Mouse (Mus musculus) kidney, embryonic 15.5 days (tissue): ENCODE results near the gene Fndc8. TPM values are rescaled to one million over a fixed set of nuclear protein-coding genes. Genes with fewer than 3 reads are reported as not detected.
A peak's percentile ranks its signal among the peaks of the same experiment; 100 is the strongest.

ENCODE experiments used
- ATAC-seq: fragments of 200-750 bp; cut with Nextera tagmentation; replicated peaks from 2 replicates; pipeline ENCODE4 v1.8.0; 2017; ENCODE audit warnings: moderate TSS enrichment; ENCODE audit not compliant: low FRiP score
- H3K27ac ChIP-seq: fragments of 300-500 bp; sonication (generic); 2 replicates; pipeline ENCODE4 v1.5.1; 2015; ENCODE audit warnings: mild to moderate bottlenecking, inconsistent platforms
- H3K27me3 ChIP-seq: fragments of 300-500 bp; sonication (generic); 2 replicates; pipeline ENCODE4 v1.6.1; 2015; ENCODE audit warnings: inconsistent platforms
- H3K36me3 ChIP-seq: fragments of 300-500 bp; sonication (generic); 2 replicates; pipeline ENCODE4 v1.6.1; 2015; ENCODE audit warnings: inconsistent platforms
- H3K4me1 ChIP-seq: fragments of 300-500 bp; sonication (generic); 2 replicates; pipeline ENCODE4 v1.6.1; 2015; ENCODE audit warnings: inconsistent platforms
- H3K4me2 ChIP-seq: fragments of 300-500 bp; sonication (generic); 2 replicates; pipeline ENCODE4 v1.6.1; 2015; ENCODE audit warnings: moderate library complexity, mild to moderate bottlenecking, inconsistent platforms
- H3K4me3 ChIP-seq: fragments of 300-500 bp; sonication (generic); replicated peaks from 2 replicates; pipeline ENCODE4 v1.5.1; 2015; ENCODE audit warnings: mild to moderate bottlenecking, inconsistent platforms
- H3K9ac ChIP-seq: fragments of 300-500 bp; sonication (generic); 2 replicates; pipeline ENCODE4 v1.6.1; 2015; ENCODE audit warnings: mild to moderate bottlenecking, inconsistent platforms
- H3K9me3 ChIP-seq: fragments of 300-500 bp; sonication (generic); replicated peaks from 2 replicates; pipeline ENCODE4 v1.6.1; 2016; ENCODE audit warnings: inconsistent platforms
- WGBS: fragments of 180-500 bp; shearing (Covaris S2); methylation state at CpG from one replicate; pipeline ENCODE4 v1.1.7; 2015; ENCODE audit warnings: mixed read lengths; 5-methylcytosine and 5-hydroxymethylcytosine counted together
- polyA plus RNA-seq: library from polyadenylated mRNA; unstranded; fragments of >200 nt; fragmentation: Nextera tagmentation; extraction: Ambion mirVana; gene quantifications from 2 replicates; pipeline ENCODE4 v1.2.1, GENCODE M21; 2015

The Fndc8 gene
- polyA plus RNA-seq, 1 experiment from 2014 or later = 0.18 TPM

DNA sequence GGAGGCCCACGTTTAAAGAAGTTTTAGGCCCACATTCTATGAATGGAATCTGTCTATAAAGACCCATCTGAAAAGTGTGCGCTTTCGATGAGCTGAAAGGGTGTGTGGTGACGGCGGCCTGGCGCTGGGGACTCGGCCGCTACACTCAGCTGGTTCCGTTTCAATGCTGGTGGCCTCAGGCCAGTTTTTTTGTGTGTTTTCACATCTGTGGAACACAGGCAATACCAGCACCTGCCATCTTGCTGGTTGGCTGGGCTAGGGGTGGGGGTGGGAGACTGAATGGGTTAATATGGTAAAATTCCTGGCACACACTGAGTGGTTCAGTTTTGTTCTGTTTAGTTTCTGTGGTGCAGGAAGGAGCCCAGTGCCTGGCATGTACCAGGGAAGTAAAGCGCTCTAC is 35.9 kb upstream of the Fndc8 start:
- Histone ChIP-seq H3K4me2 (no peak overlapping the region), H3K27me3 (no peaks in the 10 kb centered on the region), H3K27ac (peak overlapping the region; percentile 14; the same call in 1 of the 2 replicates), H3K36me3 (no peaks in the 10 kb centered on the region), H3K9ac (no peak overlapping the region), H3K9me3 (no peaks in the 10 kb centered on the region), H3K4me1 (peaks cover 33% of the 10 kb centered on the region), H3K4me3 (no peak overlapping the region)
- 80% methylated on average over 10 of the region's 10 CpGs for WGBS
- no peak for ATAC-seq

- ATAC-seq = no peak
- H3K4me1 ChIP-seq = peaks cover 37% of the 10 kb centered on the region
These were observed 34.5 kb upstream of the Fndc8 start for GRCm38 (mm10) chr11:82857307-82857848.

GRCm38 (mm10) chr11:82860759-82861158 is 31.2 kb upstream of the Fndc8 start:
- H3K4me3 ChIP-seq = no peak overlapping the region
- H3K27me3 ChIP-seq = no peaks in the 10 kb centered on the region
- peaks cover 27% of the 10 kb centered on the region for H3K4me1 ChIP-seq
- no peaks in the 10 kb centered on the region for H3K36me3 ChIP-seq
- 80% methylated on average over 6 of the region's 6 CpGs for WGBS
- no peaks in the 10 kb centered on the region for H3K9me3 ChIP-seq
- no peak overlapping the region for H3K9ac ChIP-seq
- H3K27ac ChIP-seq = no peak overlapping the region
- ATAC-seq = no peak
- no peak overlapping the region for H3K4me2 ChIP-seq

More at GRCm38 (mm10) chr11:82857307-82857848, 34.5 kb upstream of the Fndc8 start:
- no peak overlapping the region for H3K4me3 ChIP-seq
- H3K27ac ChIP-seq = no peak overlapping the region
- no peaks in the 10 kb centered on the region for H3K27me3 ChIP-seq
- 79% methylated on average over 13 of the region's 13 CpGs for WGBS
- H3K36me3 ChIP-seq = no peaks in the 10 kb centered on the region
- H3K9me3 ChIP-seq = no peaks in the 10 kb centered on the region
- no peak overlapping the region for H3K9ac ChIP-seq
- no peak overlapping the region for H3K4me2 ChIP-seq

DNA sequence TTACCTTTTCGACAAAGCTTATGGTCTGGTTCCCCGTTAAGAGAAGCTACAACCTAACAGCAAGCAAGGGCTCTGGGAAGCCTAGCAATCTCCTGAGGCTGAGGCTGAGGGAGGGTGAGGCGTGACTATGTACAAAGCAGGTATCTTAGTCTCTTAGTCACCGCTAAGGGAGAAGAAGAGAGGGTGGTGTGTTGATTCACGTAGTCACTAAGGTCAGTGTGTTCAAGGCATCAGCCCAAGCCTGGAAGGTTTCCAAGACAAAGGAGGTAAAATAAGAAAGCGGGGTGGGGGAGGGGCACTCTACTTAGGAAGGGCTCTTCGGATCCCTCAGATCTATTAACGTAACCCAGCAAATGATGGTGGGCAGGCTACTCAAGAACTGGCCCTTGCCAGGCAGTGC is 30.4 kb upstream of the Fndc8 start:
- Histone ChIP-seq H3K27ac (no peak overlapping the region), H3K9ac (no peak overlapping the region), H3K27me3 (no peaks in the 10 kb centered on the region), H3K4me2 (no peak overlapping the region), H3K4me1 (peaks cover 21% of the 10 kb centered on the region), H3K4me3 (no peak overlapping the region), H3K36me3 (no peaks in the 10 kb centered on the region), H3K9me3 (no peaks in the 10 kb centered on the region)
- 62% methylated on average over 8 of the region's 8 CpGs for WGBS
- no peak for ATAC-seq

DNA sequence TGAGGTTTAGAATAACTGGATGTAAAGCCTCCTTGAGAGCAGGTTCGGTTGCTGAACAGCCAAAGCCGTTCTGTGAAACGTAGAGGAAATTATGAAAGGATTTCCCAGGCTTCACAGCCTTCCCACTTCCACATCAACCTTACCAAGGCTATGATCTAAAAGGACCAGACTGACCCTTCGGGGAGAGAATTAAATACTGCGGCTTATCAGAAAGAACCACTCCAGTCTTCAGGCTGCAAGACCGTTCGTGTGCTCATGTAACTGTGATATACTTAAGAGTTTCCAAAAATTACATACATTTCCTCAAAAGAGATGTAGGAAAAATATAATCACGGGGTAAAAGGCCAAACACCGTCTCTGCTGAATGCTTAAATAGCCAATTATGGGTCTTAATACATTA is 29.3 kb upstream of the Fndc8 start:
- Histone ChIP-seq H3K4me3 (no peak overlapping the region), H3K27ac (no peak overlapping the region), H3K4me2 (no peak overlapping the region), H3K36me3 (no peaks in the 10 kb centered on the region), H3K27me3 (no peaks in the 10 kb centered on the region), H3K4me1 (peaks cover 17% of the 10 kb centered on the region), H3K9me3 (no peaks in the 10 kb centered on the region), H3K9ac (no peak overlapping the region)
- WGBS = 88% methylated on average over 9 of the region's 9 CpGs
- no peak for ATAC-seq

- Histone ChIP-seq H3K36me3 (no peaks in the 10 kb centered on the region), H3K4me3 (no peak overlapping the region), H3K4me2 (no peak overlapping the region), H3K9me3 (no peaks in the 10 kb centered on the region), H3K9ac (no peak overlapping the region), H3K27me3 (no peaks in the 10 kb centered on the region), H3K4me1 (peaks cover 17% of the 10 kb centered on the region), H3K27ac (no peak overlapping the region)
- no peak for ATAC-seq
- WGBS = 89% methylated on average over 2 of the region's 2 CpGs
These were observed 28.9 kb upstream of the Fndc8 start for GRCm38 (mm10) chr11:82863059-82863458.

DNA sequence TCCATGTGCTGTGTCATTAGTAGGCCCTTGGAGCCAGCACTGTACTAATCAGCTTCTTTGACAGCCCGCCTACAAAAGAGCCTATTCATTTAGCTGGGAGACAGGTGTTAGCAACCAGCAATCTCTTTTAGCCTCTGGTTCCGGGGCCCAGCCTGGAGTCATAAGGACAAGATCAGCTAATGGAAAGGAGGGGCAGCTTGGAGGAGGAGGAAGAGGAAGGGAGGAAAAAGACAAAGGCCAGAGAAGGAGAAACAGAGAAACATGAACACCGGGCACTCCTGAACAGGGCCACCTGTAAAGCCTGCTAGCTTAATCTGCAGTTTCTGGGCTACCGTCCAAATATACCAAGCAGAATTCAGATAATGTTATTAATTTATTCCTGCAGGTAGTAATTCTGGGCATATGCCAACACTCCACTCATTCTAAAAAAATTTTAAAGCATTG is 28.4 kb upstream of the Fndc8 start:
- H3K9me3 ChIP-seq = no peaks in the 10 kb centered on the region
- H3K27ac ChIP-seq = peak overlapping the region; percentile 28; the same call in 1 of the 2 replicates
- H3K4me2 ChIP-seq = no peak overlapping the region
- no peak overlapping the region for H3K4me3 ChIP-seq
- H3K9ac ChIP-seq = no peak overlapping the region
- no peaks in the 10 kb centered on the region for H3K36me3 ChIP-seq
- peaks cover 17% of the 10 kb centered on the region for H3K4me1 ChIP-seq
- 67% methylated on average over 4 of the region's 4 CpGs for WGBS
- no peaks in the 10 kb centered on the region for H3K27me3 ChIP-seq
- ATAC-seq = no peak

DNA sequence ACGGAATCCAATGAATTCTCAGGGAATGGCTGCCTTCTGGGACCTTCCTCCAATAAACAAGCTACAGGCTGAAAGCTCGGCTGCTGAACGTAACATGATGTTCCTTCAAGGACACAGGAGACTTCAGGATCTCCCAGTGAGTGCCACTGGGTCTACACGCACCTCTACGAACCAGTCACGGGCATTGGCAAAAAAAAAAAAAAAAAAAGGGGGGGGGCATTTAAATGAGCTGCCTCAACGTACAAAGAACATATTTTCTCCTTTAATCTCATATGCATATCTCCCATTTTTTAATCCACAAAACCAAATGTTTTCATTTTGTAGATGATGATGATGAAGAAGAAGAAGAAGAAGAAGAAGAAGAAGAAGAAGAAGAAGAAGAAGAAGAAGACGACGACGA is 26.0 kb upstream of the Fndc8 start:
- Histone ChIP-seq H3K4me3 (no peak overlapping the region), H3K4me1 (peaks cover 22% of the 10 kb centered on the region), H3K9ac (no peak overlapping the region), H3K27ac (no peak overlapping the region), H3K36me3 (no peaks in the 10 kb centered on the region), H3K27me3 (no peaks in the 10 kb centered on the region), H3K4me2 (no peak overlapping the region), H3K9me3 (no peaks in the 10 kb centered on the region)
- 84% methylated on average over 10 of the region's 10 CpGs for WGBS
- ATAC-seq = no peak

DNA sequence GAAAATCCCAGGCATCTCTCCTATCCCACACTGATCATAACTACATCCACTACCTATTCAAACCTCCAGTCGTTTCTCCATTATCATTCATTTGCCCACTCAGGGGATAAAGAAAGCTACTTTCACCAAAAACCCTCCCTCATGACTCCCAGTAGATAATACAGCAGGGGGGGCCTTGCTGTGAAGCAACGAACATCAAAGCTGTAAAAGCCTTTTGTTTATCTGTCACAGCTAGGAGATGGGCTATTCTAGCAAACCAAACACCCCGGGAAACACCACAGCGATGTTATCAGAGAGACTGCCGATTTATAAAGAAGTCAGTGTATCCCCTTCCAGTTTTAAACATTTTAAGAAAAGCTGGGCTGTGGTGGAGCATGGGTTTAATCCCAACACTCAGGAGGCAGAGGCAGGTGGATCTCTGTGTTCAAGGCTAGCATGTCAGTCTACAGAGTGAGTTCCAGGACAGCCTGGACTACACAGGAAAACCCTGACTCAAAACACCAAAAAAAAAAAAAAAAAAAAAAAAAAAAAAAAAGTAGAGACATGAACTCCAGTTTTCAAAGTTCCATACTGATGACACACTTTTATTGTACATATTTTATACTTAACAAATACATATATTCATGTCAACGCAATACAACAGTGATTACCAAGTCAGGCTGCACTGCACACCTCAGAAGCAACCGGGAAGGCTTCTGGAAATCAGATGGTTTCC is 24.9 kb upstream of the Fndc8 start:
- Histone ChIP-seq H3K36me3 (no peaks in the 10 kb centered on the region), H3K9ac (no peak overlapping the region), H3K27me3 (no peaks in the 10 kb centered on the region), H3K4me3 (no peak overlapping the region), H3K27ac (no peak overlapping the region), H3K4me1 (peaks cover 13% of the 10 kb centered on the region), H3K4me2 (no peak overlapping the region), H3K9me3 (no peaks in the 10 kb centered on the region)
- no peak for ATAC-seq
- 38% methylated on average over 7 of the region's 7 CpGs for WGBS

DNA sequence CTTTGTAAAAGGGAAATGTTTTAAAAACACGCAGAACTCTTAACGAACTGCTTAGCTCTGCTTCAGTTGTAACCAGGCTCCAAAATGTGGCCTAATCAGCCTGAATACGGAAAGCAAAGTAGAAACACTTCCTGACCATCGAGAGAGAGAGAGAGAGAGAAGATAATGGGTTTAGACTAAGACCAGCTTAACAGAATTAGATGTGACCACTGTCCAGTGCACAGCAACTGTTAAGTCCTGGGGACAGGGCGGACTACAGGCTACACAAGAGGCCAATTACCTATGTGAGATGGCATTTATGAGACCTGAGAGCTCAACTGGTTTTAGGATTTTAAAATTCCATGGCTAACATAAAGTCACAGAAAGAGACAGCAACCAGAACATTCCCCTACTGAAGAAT is 24.0 kb upstream of the Fndc8 start:
- Histone ChIP-seq H3K27me3 (no peaks in the 10 kb centered on the region), H3K4me2 (no peak overlapping the region), H3K4me1 (peaks cover 9% of the 10 kb centered on the region; the same call in 1 of the 2 replicates), H3K9me3 (no peaks in the 10 kb centered on the region), H3K36me3 (no peaks in the 10 kb centered on the region), H3K27ac (no peak overlapping the region), H3K9ac (no peak overlapping the region), H3K4me3 (no peak overlapping the region)
- WGBS = 79% methylated on average over 5 of the region's 5 CpGs
- ATAC-seq = no peak

GRCm38 (mm10) chr11:82869506-82870172 is 22.3 kb upstream of the Fndc8 start:
- no peaks in the 10 kb centered on the region for H3K36me3 ChIP-seq
- no peaks in the 10 kb centered on the region for H3K27me3 ChIP-seq
- peak overlapping the region; percentile 93 for H3K27ac ChIP-seq
- H3K4me3 ChIP-seq = peak overlapping the region; percentile 96
- H3K9me3 ChIP-seq = no peaks in the 10 kb centered on the region
- H3K4me2 ChIP-seq = peak overlapping the region; percentile 77
- no peak for ATAC-seq
- H3K4me1 ChIP-seq = peaks cover 9% of the 10 kb centered on the region; the same call in 1 of the 2 replicates
- H3K9ac ChIP-seq = peak overlapping the region; percentile 72
- 54% methylated on average over 9 of the region's 9 CpGs for whole genome bisulfite sequencing
